Mouse (Mus musculus) limb, embryonic 10.5 days (tissue): ENCODE data around the gene Lhx3. TPM values are rescaled to one million over a fixed set of nuclear protein-coding genes. Genes with fewer than 3 reads are reported as not detected.
A peak's percentile ranks its signal among the peaks of the same experiment; 100 is the strongest.

Source experiments
- DNase-seq: peaks from one replicate; pipeline ENCODE4 v3.0.0-alpha.2; 2017; ENCODE audit warnings: low spot score
- H3K27ac ChIP-seq: fragments of 300-500 bp; sonication (generic); 2 replicates; pipeline ENCODE4 v1.5.1; 2016; ENCODE audit warnings: mild to moderate bottlenecking
- H3K27me3 ChIP-seq: fragments of 300-500 bp; sonication (generic); 2 replicates; pipeline ENCODE4 v1.6.1; 2016; ENCODE audit warnings: low read depth, mild to moderate bottlenecking; ENCODE audit not compliant: poor library complexity, severe bottlenecking
- H3K36me3 ChIP-seq: fragments of 300-500 bp; sonication (generic); 2 replicates; pipeline ENCODE4 v1.6.1; 2016; ENCODE audit warnings: mild to moderate bottlenecking, moderate library complexity
- H3K4me1 ChIP-seq: fragments of 300-500 bp; sonication (generic); 2 replicates; pipeline ENCODE4 v1.6.1; 2016
- H3K4me3 ChIP-seq: fragments of 300-500 bp; sonication (generic); 2 replicates; pipeline ENCODE4 v1.5.1; 2016; ENCODE audit warnings: mild to moderate bottlenecking, moderate library complexity
- H3K9me3 ChIP-seq: fragments of 300-500 bp; sonication (generic); replicated peaks from 2 replicates; pipeline ENCODE4 v1.6.1; 2016; ENCODE audit warnings: mild to moderate bottlenecking
- WGBS: fragments of 180-500 bp; shearing (Covaris S2); methylation state at CpG from one replicate; pipeline ENCODE4 v1.1.7; 2016; 5-methylcytosine and 5-hydroxymethylcytosine counted together
- polyA plus RNA-seq: library from polyadenylated mRNA; unstranded; fragments of >200 nt; fragmentation: Nextera tagmentation; extraction: Ambion mirVana; gene quantifications from 2 replicates; pipeline ENCODE4 v1.2.1, GENCODE M21; 2016

Lhx3 gene
- 0.18 TPM in 1 of 2 replicates, not detected in the other for polyA plus RNA-seq

DNA sequence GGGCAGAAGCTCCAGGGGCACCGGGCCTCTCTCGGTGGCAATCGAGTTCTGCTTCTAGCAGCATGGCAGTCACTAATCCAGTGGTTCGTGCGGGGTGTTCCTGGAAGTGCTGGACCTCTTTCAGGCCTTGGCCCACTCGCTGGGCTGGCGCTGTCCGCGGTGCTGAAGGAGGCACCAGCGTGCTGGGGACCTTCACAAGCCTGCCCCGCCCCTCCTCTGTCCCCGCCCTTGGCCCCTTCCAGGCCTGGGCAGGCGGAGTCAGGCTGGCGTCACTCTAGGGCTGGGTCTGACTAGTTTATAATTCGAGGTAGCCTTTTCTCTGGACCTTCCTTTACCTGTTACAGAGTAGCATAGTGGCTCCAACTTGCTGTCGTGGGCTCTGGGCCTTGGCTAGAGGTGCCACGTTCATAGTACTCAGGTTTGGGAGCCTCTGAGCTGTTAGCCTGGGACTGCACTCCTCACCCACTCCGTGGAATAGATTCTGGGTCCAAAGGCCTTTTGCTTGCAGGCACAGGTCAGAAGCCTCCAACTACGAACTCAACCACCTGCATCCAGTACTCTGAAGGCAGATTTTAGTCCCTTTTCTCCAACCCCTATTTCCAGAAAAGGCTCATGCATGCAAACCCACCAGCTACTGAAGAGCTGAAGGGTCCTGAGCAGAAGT, at the start of gene Lhx3:
Gene Lhx3, minus strand, starts transcription at position 164 of the 664 bp plus-strand sequence.
- Histone ChIP-seq H3K4me3 (no peak within 1 kb of the TSS), H3K36me3 (peaks cover 39% of the 10 kb centered on the region), H3K9me3 (no peaks in the 10 kb centered on the region), H3K27me3 (peaks cover 56% of the 10 kb centered on the region), H3K27ac (no peak within 1 kb of the TSS), H3K4me1 (peaks cover 17% of the 10 kb centered on the region)
- 4% methylated on average over 19 of the region's 19 CpGs for WGBS
- DNase-seq: peak; percentile 98

DNA sequence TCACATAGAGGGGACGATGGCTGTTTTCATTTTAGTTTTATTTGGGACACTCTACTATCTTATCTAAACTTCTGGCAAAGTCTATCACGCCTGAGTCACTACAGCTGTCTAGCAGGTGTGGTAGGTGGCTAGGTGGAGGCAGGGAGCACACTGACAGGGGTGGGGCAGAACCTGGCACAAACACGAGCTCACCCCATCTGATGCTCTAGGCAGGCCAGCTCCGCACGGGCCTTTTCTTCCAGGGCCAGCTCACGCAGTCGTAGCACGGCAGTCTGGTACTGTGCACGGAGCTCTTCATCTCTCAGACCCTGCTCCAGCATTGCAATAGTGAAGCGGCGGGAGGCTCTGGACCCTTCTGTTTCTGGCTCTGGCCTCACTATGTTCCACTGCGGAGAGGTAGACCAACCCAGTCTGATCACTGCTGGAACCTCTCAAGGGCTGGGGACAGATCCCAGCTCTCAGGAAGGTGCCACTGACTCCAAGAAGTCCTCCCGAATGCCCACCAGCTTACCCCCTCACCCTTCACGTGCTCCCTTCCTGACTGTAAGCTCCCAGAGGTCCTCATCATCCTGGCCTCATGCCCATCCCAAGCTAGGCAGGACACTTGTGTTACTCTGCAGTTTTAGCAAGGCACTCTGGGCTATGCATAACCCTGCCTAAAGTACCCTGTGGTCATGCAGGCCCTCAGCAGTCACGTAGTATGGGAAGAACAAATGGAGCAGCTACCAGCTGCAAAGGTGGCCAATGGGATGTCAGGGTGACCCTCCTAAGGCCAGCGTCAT, 49.4 kb upstream of the Lhx3 start:
- Histone ChIP-seq H3K4me1 (0 out of 2 replicates have a peak, but pooled peaks cover 3% of the 10 kb centered on the region), H3K9me3 (no peaks in the 10 kb centered on the region), H3K36me3 (no peaks in the 10 kb centered on the region), H3K4me3 (no peak overlapping the region), H3K27me3 (peaks cover 8% of the 10 kb centered on the region; the same call in 1 of the 2 replicates), H3K27ac (no peak overlapping the region)
- no peak for DNase-seq
- WGBS: 88% methylated on average over 16 of the region's 16 CpGs

DNA sequence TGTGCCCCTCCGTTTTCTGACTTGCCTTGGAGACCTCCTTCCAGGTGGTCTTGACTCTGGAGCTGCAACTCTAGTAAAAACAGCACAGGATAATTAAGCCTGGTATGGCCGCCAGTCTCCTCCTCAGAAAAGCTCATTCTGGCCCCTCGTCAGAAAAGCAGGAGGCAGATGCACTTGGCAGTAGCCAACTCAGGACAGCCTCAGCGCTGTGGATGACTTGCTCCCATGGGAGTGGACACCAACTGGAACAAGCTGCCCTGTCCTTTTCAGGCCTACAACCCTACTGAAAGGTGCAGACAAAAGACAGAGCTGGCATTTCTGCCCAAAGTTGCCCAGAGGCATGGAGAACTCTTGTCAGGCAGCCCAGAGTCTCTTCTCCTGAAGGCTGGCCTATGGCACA, 46.7 kb upstream of the Lhx3 start:
- no peak overlapping the region for H3K27ac ChIP-seq
- DNase-seq: no peak
- 49% methylated on average over 4 of the region's 4 CpGs for WGBS
- H3K27me3 ChIP-seq: peaks cover 8% of the 10 kb centered on the region; the same call in 1 of the 2 replicates
- H3K4me3 ChIP-seq: no peak overlapping the region
- H3K9me3 ChIP-seq: no peaks in the 10 kb centered on the region
- 0 out of 2 replicates have a peak, but pooled peaks cover 3% of the 10 kb centered on the region for H3K4me1 ChIP-seq
- H3K36me3 ChIP-seq: no peaks in the 10 kb centered on the region

DNA sequence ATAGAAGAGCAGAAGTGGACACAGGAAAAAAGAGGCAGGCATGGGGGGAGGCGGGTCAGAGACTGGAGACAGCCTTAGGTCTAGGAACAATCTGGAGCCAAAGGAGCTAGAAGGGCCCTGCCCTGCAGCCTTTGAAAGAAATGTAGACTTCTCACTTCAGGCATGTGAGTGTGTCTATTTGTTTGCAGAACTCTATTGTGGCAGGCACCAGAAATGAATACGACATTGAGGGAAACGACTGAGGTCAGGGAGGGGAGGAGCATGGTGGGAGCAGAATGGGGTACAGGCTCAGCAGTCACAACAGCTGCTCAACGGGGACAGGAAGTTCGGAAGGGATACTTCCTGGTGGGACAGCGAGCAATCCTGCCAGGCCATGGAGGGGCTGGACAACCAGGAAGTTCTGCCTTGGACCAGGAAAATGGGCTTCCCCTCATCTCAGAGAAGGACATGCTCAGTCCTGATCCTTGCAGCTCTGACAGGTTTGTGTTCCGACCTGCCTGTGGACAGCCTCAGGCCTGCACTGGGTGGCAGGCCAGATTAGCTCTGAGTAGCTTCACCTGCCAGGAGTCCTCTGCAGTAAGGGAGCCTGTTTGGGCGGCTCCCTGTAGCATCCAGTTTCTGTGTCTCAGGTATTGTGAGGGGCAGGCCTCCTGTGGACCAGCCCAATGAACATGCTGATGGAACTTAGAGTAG, 44.6 kb upstream of the Lhx3 start:
- no peaks in the 10 kb centered on the region for H3K36me3 ChIP-seq
- no peak overlapping the region for H3K4me3 ChIP-seq
- 75% methylated on average over 8 of the region's 8 CpGs for WGBS
- H3K4me1 ChIP-seq: 0 out of 2 replicates have a peak, but pooled peaks cover 3% of the 10 kb centered on the region
- H3K27me3 ChIP-seq: peaks cover 8% of the 10 kb centered on the region; the same call in 1 of the 2 replicates
- H3K27ac ChIP-seq: no peak overlapping the region
- no peak for DNase-seq
- H3K9me3 ChIP-seq: no peaks in the 10 kb centered on the region

DNA sequence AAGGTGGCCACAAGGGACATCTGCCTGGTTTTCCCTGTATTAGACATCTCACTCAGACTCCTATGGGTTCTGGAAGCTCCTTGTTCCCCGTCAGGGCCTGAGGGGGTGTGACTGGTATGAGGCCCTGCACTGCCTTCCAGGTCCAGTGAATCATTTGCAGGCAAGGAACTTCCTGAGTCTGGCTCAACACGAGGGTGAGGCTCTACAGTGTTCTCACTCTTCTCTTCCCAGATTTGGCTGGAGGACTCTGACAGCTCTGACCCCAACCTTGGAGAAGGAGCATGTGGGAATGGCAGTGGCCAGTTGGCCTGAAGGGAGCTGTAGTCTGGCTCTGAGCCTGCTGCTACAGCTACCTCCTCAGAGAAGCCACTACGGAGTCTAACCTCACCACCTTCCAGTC, 39.4 kb upstream of the Lhx3 start:
- no peak for DNase-seq
- Histone ChIP-seq H3K9me3 (no peaks in the 10 kb centered on the region), H3K36me3 (no peaks in the 10 kb centered on the region), H3K4me1 (no peaks in the 10 kb centered on the region), H3K27ac (no peak overlapping the region), H3K4me3 (no peak overlapping the region), H3K27me3 (no peaks in the 10 kb centered on the region)
- WGBS: 64% methylated on average over 3 of the region's 3 CpGs

DNA sequence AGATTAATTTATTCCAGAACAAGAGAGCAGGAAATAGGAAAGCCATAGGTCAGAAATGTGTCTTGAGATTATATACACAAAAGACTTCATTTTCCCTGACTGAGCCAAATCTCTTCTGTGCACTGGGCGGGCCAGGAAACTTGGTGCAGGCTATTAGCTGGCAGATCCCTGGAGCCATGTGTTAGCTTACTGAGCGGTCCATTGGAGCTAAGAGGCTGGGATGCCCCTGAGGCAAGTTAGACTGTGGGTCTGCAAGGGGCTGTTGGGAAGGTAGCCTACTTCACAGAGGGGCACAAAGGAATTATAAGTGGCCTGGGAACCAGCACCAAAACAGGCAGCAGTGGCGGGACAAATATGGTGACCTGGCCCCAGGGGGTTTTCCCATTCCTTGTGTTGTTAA, 32.8 kb upstream of the Lhx3 start:
- DNase-seq: no peak
- H3K36me3 ChIP-seq: no peaks in the 10 kb centered on the region
- H3K27me3 ChIP-seq: no peaks in the 10 kb centered on the region
- no peaks in the 10 kb centered on the region for H3K9me3 ChIP-seq
- H3K27ac ChIP-seq: no peak overlapping the region
- 69% methylated on average over 3 of the region's 3 CpGs for WGBS
- H3K4me3 ChIP-seq: no peak overlapping the region
- peaks cover 19% of the 10 kb centered on the region for H3K4me1 ChIP-seq

DNA sequence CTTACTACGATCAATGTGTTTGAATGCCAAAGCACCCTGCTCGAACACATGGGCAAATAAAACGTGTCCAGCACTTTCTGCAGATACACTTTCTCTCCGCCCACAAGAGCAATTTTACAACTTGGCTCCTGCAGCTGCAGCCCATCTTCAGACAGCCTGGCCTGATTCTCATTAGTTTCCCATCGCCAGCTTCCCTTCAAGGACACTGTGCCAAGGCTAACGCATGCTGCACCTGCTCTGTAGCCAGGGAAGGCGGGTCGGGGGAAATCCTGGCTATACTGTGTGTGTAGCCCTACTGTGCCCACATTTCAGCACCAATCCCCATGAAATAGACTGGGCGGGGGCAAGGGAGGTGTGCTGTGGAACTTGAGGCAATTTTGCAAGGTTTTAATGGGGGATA, 32.2 kb upstream of the Lhx3 start:
- Histone ChIP-seq H3K4me3 (no peak overlapping the region), H3K4me1 (peaks cover 23% of the 10 kb centered on the region), H3K36me3 (no peaks in the 10 kb centered on the region), H3K27ac (no peak overlapping the region), H3K27me3 (no peaks in the 10 kb centered on the region), H3K9me3 (no peaks in the 10 kb centered on the region)
- DNase-seq: no peak
- WGBS: 63% methylated on average over 9 of the region's 9 CpGs

DNA sequence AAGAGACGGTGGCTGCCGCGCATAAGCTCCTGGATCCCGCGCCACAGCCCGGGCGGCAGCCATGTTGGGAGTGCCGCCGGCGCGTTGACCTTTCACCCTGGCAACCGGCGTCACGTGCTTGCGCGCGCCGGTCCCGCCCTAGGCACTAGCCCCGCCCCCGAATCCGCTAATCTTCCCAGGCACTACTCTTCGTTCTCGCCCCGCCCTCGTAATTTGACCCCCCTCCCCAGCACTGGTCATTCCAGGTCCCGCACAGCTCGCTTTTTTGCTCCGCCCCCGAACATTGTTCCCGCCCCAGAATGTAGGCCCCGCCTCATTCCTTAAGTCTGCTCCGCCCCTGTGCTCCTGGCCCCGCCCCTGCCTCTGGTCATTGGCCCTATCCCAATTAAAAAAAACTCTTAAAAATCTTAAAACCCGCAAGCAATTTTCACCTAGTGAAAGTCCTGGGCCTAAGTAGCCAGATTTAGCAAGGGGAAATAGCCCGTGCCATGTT, 29.2 kb upstream of the Lhx3 start, which contains the start of gene Qsox2:
Gene Qsox2, minus strand, starts transcription at position 236 of the 493 bp plus-strand sequence.
- Histone ChIP-seq H3K27ac (peak within 1 kb of the TSS; percentile 92), H3K4me3 (peak within 1 kb of the TSS; percentile 97), H3K4me1 (peaks cover 26% of the 10 kb centered on the region), H3K36me3 (peaks cover 6% of the 10 kb centered on the region; the same call in 1 of the 2 replicates), H3K27me3 (no peaks in the 10 kb centered on the region), H3K9me3 (no peaks in the 10 kb centered on the region)
- 1% methylated on average over 36 of the region's 36 CpGs for WGBS
- peak; percentile 98 for DNase-seq

DNA sequence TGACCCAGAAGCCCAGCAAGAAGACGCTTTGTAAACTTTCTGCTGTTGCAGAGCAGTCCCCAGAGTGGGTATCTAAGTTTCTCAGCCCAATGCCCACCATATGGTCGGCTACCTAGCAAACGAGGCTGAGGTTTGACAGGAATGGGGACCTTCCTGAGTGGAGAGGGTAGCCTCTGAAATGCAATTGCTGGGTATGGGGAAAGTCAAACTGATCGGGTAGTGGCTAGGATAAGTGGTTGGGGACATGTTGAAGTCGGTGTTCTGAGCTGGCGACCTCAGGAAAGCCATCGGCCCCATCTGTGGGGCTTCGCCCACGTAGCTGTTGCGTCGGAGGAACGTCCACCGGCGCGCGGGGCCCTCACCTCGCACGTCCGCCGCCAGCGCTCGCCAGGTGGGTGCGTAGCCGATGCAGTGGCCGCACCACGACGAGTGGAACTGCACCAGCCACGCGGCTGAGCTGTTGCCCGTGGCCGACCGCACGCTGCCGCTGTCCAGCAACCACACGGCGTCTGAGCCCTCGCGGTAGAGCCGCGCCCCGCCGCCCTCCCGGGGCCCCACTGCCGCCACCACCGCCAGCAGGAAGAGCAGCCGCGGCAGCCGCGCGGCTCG, 28.7 kb upstream of the Lhx3 start:
- H3K4me3 ChIP-seq: peak overlapping the region; percentile 97
- H3K9me3 ChIP-seq: no peaks in the 10 kb centered on the region
- peaks cover 26% of the 10 kb centered on the region for H3K4me1 ChIP-seq
- peak overlapping the region; percentile 92 for H3K27ac ChIP-seq
- DNase-seq: no peak
- peaks cover 6% of the 10 kb centered on the region; the same call in 1 of the 2 replicates for H3K36me3 ChIP-seq
- under 1% methylated on average over 51 of the region's 51 CpGs for WGBS
- no peaks in the 10 kb centered on the region for H3K27me3 ChIP-seq

DNA sequence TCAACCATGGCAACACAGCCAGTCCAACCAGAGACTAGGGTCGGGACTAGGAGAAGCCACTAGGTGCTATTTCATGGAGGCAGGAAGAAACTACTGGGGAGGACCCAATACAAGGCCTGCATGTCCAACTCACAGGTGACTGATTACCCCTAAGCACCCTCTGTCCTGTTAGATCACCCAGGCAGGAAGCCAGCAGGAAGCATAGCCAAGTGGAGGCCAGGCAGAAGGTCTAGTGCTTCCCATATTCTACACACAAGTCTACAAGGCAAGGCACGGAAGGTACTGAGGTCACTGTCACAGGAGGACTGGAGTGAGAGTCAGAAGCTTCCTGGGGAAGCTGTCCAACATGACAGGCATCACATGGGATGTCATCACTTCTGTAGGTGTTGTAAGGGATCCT, 26.7 kb upstream of the Lhx3 start:
- Histone ChIP-seq H3K4me1 (peaks cover 19% of the 10 kb centered on the region), H3K4me3 (no peak overlapping the region), H3K36me3 (peaks cover 6% of the 10 kb centered on the region; the same call in 1 of the 2 replicates), H3K27ac (no peak overlapping the region), H3K9me3 (no peaks in the 10 kb centered on the region), H3K27me3 (no peaks in the 10 kb centered on the region)
- WGBS: 84% methylated on average over 2 of the region's 2 CpGs
- DNase-seq: no peak

DNA sequence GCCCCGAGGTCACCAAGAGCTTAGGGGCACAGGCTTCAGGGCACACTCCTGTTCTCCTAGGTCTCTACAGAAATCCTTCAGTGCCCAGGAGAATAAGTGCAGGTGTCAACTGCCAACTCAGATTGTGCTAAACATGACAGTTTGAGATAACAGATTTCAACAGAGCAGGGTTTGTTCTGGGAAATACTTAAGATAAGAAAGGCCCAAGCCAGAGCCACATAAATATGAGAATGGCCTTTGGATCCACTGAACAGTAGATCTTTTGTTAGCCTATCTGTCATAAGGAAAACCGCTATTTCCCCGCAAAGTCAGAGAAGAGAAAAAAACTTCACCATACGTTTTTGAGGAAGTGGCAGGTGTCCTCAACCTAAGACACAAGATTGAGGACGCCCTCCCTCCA, 26.2 kb upstream of the Lhx3 start:
- Histone ChIP-seq H3K36me3 (peaks cover 6% of the 10 kb centered on the region; the same call in 1 of the 2 replicates), H3K27ac (no peak overlapping the region), H3K4me1 (peaks cover 18% of the 10 kb centered on the region), H3K27me3 (no peaks in the 10 kb centered on the region), H3K9me3 (no peaks in the 10 kb centered on the region), H3K4me3 (no peak overlapping the region)
- DNase-seq: no peak
- 86% methylated on average over 5 of the region's 5 CpGs for WGBS

DNA sequence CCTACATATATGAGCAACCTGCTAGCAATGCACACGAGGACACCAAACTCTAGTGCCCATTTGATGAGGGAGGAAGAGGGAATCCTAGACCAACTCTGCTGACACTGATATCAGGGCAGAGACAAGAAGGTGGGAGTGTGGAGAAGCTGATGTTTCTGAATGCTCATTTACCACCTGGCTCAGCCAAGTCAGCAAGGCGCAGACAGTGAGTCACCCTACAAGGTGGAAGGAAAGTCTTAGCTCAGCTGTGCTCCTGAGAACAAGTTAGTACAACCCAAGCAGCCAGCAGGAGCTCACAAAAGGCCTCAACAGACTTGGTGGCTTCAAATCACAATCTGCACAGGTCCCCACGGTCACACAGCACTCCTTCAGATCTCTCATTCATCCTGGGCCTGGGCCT, 23.3 kb upstream of the Lhx3 start:
- 84% methylated on average over 3 of the region's 3 CpGs for WGBS
- no peak overlapping the region for H3K4me3 ChIP-seq
- peaks cover 6% of the 10 kb centered on the region; the same call in 1 of the 2 replicates for H3K36me3 ChIP-seq
- no peaks in the 10 kb centered on the region for H3K27me3 ChIP-seq
- H3K27ac ChIP-seq: no peak overlapping the region
- DNase-seq: no peak
- no peaks in the 10 kb centered on the region for H3K9me3 ChIP-seq
- H3K4me1 ChIP-seq: peaks cover 12% of the 10 kb centered on the region
